Mouse (Mus musculus): ENCODE measurements at regions not wholly inside any gene's neighbourhood (a gene's known extent, or its start where the extent isn't known, plus 50 kb on each side); places are given as distances from the start of the nearest gene placed in this dataset.

- in situ Hi-C loops (cut with MseI, MboI): loop anchor here in 1 of 2 experiments (5.0 kb wide), 1 partner anchor 122 kb away; no protein-coding TSS in a partner anchor
Observed at GRCm38 (mm10) chr5:148454200-148454599, 54.5 kb upstream of the Slc7a1 start.

GRCm38 (mm10) chr5:148453776-148454175 lies 54.1 kb upstream of the Slc7a1 start:
- in situ Hi-C loops (cut with MseI, MboI): loop anchor here in 1 of 2 experiments (5.0 kb wide), 1 partner anchor 121 kb away; no protein-coding TSS in a partner anchor

GRCm38 (mm10) chr5:148452909-148453632 lies 53.4 kb upstream of the Slc7a1 start:
- in situ Hi-C loops (cut with MseI, MboI): loop anchor here in 1 of 2 experiments (5.0 kb wide), 1 partner anchor 121 kb away; no protein-coding TSS in a partner anchor

- in situ Hi-C loops (cut with MseI, MboI): loop anchor here in 1 of 2 experiments (5.0 kb wide), 1 partner anchor 120 kb away; no protein-coding TSS in a partner anchor
Observed at GRCm38 (mm10) chr5:148451811-148452210, 52.1 kb upstream of the Slc7a1 start.

- in situ Hi-C loops (cut with MseI, MboI): loop anchor here in 1 of 2 experiments (5.0 kb wide), 1 partner anchor 119 kb away; no protein-coding TSS in a partner anchor
Observed at GRCm38 (mm10) chr5:148450924-148451323, 51.2 kb upstream of the Slc7a1 start.
